Mouse (Mus musculus) lung, postnatal 0 days (tissue): ENCODE results near the gene Ptprn2.

Experiments used
- CTCF ChIP-seq: IDR thresholded peaks from 2 replicates; pipeline ENCODE4 v1.5.1; 2016; ENCODE audit warnings: antibody characterized with exemption, mild to moderate bottlenecking
- EP300 ChIP-seq: IDR thresholded peaks from 2 replicates; pipeline ENCODE4 v1.6.1; 2016; ENCODE audit warnings: antibody characterized with exemption, mild to moderate bottlenecking, control low read depth

- no peak for TF ChIP-seq CTCF
- no peak for TF ChIP-seq EP300
Measured at GRCm38 (mm10) chr12:117001546-117002148, 516.1 kb downstream of the Ptprn2 start.
